Mouse (Mus musculus) CH12.LX (cell line): Measurements from ENCODE around the gene Gm572. TPM values are rescaled to one million over a fixed set of nuclear protein-coding genes. Genes with fewer than 3 reads are reported as not detected.

Source experiments
- DNase-seq: peaks from one replicate; pipeline ENCODE4 v3.0.0-alpha.2; 2013; ENCODE audit errors: extremely low read depth
- H3K27ac ChIP-seq: 2 replicates; pipeline ENCODE4 v1.5.1; 2012; ENCODE audit warnings: low read depth, mild to moderate bottlenecking, control low read depth, moderate library complexity; ENCODE audit not compliant: insufficient read depth
- H3K27me3 ChIP-seq: replicated peaks from 2 replicates; pipeline ENCODE3; 2012; ENCODE audit warnings: inconsistent platforms
- H3K36me3 ChIP-seq, 2 experiments: replicated peaks in 1 of 2; 2 replicates each; pipeline versions ENCODE3 to v1.6.1; 2012; ENCODE audit warnings: inconsistent platforms in 1 of 2, low read length in 1 of 2, mild to moderate bottlenecking in 1 of 2, mixed read lengths in 1 of 2, moderate library complexity in 1 of 2; ENCODE audit not compliant: control insufficient read depth in 1 of 2, insufficient read depth in 1 of 2
- H3K4me1 ChIP-seq, 2 experiments: 2 replicates each; pipeline ENCODE4 v1.6.1; 2012; ENCODE audit warnings: inconsistent platforms in 1 of 2, moderate library complexity in 1 of 2; ENCODE audit not compliant: insufficient read depth in 2 of 2, control insufficient read depth in 1 of 2
- H3K4me2 ChIP-seq: 2 replicates; pipeline ENCODE4 v1.6.1; 2012; ENCODE audit warnings: low read depth, mild to moderate bottlenecking, control low read depth; ENCODE audit not compliant: poor library complexity, insufficient read depth, severe bottlenecking
- H3K4me3 ChIP-seq, 3 experiments: fragments of 150-350 bp in 1 of 3; sonication (generic) in 1 of 3; replicated peaks in 1 of 3; 2 replicates each; pipeline versions ENCODE3 to v1.5.1; 2011 to 2012; ENCODE audit warnings: low read depth in 2 of 3, low read length in 2 of 3, mild to moderate bottlenecking in 2 of 3, moderate library complexity in 2 of 3, control low read depth in 1 of 3, improper control_type of control experiment in 1 of 3, inconsistent platforms in 1 of 3, mixed read lengths in 1 of 3; ENCODE audit not compliant: poor library complexity in 1 of 3
- H3K79me2 ChIP-seq: replicated peaks from 2 replicates; pipeline ENCODE4 v1.6.1; 2012; ENCODE audit warnings: mild to moderate bottlenecking, moderate library complexity; ENCODE audit not compliant: control insufficient read depth, poor library complexity, insufficient read depth, severe bottlenecking; ENCODE audit errors: extremely low read depth
- H3K9ac ChIP-seq: 2 replicates; pipeline ENCODE4 v1.6.1; 2012; ENCODE audit warnings: low read depth, mild to moderate bottlenecking, control low read depth, moderate library complexity; ENCODE audit not compliant: insufficient read depth
- H3K9me3 ChIP-seq: replicated peaks from 2 replicates; pipeline ENCODE3; 2012; ENCODE audit warnings: low read length, inconsistent platforms, mixed read lengths
- BHLHE40 ChIP-seq: IDR thresholded peaks from 2 replicates; pipeline ENCODE4 v1.6.1; 2011; ENCODE audit warnings: mild to moderate bottlenecking, low read depth, low read length, improper control_type of control experiment
- CHD2 ChIP-seq: IDR thresholded peaks from 2 replicates; pipeline ENCODE4 v1.6.1; 2011; ENCODE audit warnings: low read length, improper control_type of control experiment
- EP300 ChIP-seq: IDR thresholded peaks from 2 replicates; pipeline ENCODE4 v1.6.1; 2011; ENCODE audit warnings: low read length, improper control_type of control experiment
- IRF4 ChIP-seq: IDR thresholded peaks from 2 replicates; pipeline ENCODE4 v1.6.1; 2014; ENCODE audit warnings: low read depth, mild to moderate bottlenecking, inconsistent platforms, low read length, improper control_type of control experiment
- JUN ChIP-seq: IDR thresholded peaks from 2 replicates; pipeline ENCODE4 v1.6.1; 2011; ENCODE audit warnings: low read depth, mild to moderate bottlenecking, low read length, improper control_type of control experiment, moderate library complexity; ENCODE audit not compliant: insufficient read depth
- JUND ChIP-seq: conservative IDR thresholded peaks from 2 replicates; pipeline ENCODE4 v1.6.1; 2011; ENCODE audit warnings: low read depth, low read length, improper control_type of control experiment
- MAZ ChIP-seq: IDR thresholded peaks from 2 replicates; pipeline ENCODE4 v1.6.1; 2012; ENCODE audit warnings: low read depth, mild to moderate bottlenecking, inconsistent platforms, low read length, improper control_type of control experiment, moderate library complexity
- MEF2A ChIP-seq: IDR thresholded peaks from 2 replicates; pipeline ENCODE4 v1.6.1; 2014; ENCODE audit warnings: low read depth, mild to moderate bottlenecking, inconsistent platforms, low read length, improper control_type of control experiment, borderline replicate concordance
- MXI1 ChIP-seq: IDR thresholded peaks from 2 replicates; pipeline ENCODE4 v1.6.1; 2011; ENCODE audit warnings: mild to moderate bottlenecking, low read depth, low read length, improper control_type of control experiment
- RAD21 ChIP-seq: IDR thresholded peaks from 2 replicates; pipeline ENCODE4 v1.6.1; 2011; ENCODE audit warnings: low read depth, mild to moderate bottlenecking, low read length, improper control_type of control experiment, moderate library complexity
- ZC3H11A ChIP-seq: IDR thresholded peaks from 2 replicates; pipeline ENCODE4 v1.6.1; 2012; ENCODE audit warnings: low read depth, mild to moderate bottlenecking, inconsistent platforms, low read length, improper control_type of control experiment
- ZNF384 ChIP-seq: IDR thresholded peaks from 2 replicates; pipeline ENCODE4 v1.6.1; 2012; ENCODE audit warnings: low read depth, low read length, improper control_type of control experiment, inconsistent platforms
- dilution Hi-C: fragments of 300-500 bp; cut with MboI; formaldehyde crosslinking; loops from 2 replicates; pipeline ENCODE4 v1.14.3; 2020; ENCODE audit warnings: low sequenced_read_pairs; ENCODE audit not compliant: extremely low pct_unique_long_range_greater_than_20kb, extremely low pct_ligation_motif_present
- in situ Hi-C: fragments of 300-500 bp; cut with MboI; formaldehyde crosslinking; loops from 3 replicates; pipeline ENCODE4 v1.14.3; 2019; ENCODE audit warnings: low sequenced_read_pairs, low pct_ligation_motif_present, low pct_unique_long_range_greater_than_20kb, mixed read lengths
- polyA plus RNA-seq: library from polyadenylated mRNA; unstranded; fragments of >175 nt; gene quantifications from 2 replicates; pipeline ENCODE4 v1.2.1, GENCODE M21; 2012; ENCODE audit warnings: low read depth; ENCODE audit not compliant: insufficient read length
- total RNA-seq, 2 experiments: library from RNA; depleted of rRNA; stranded (reverse); fragments of 300-350 nt in 1 of 2; fragments of >200 nt in 1 of 2; gene quantifications; 2 replicates each; pipeline ENCODE4 v1.2.3; 2012 to 2014

Gm572 gene
- total and polyA plus RNA-seq, 3 experiments, result not detected

- in situ Hi-C loops, result loop anchor here (25.0 kb wide), 1 partner anchor 440 kb away; the partner anchor contains the start of genes Fbxo2, Fbxo44 and Fbxo6
- Histone ChIP-seq H3K9me3 (peaks cover 17% of the 10 kb centered on the region), H3K27me3 (no peaks in the 10 kb centered on the region), H3K79me2 (no peaks in the 10 kb centered on the region), H3K4me1 (peaks cover 4 to 27% of the 10 kb centered on the region in 2 experiments; a peak in 3 of 4 replicates), H3K27ac (no peak overlapping the region), H3K4me3 (no peak overlapping the region), H3K4me2 (no peak overlapping the region), H3K36me3 (peaks cover 18 to 43% of the 10 kb centered on the region in 2 experiments), H3K9ac (no peak overlapping the region)
- dilution Hi-C loops, result no loop called here
- TF ChIP-seq ZNF384 (no peak), RAD21 (no peak), ZC3H11A (no peak), IRF4 (peak; percentile 74; the same call in 1 of the 2 replicates), MXI1 (no peak), JUN (peak; percentile 51; the same call in 1 of the 2 replicates), JUND (peak; percentile 56; the same call in 1 of the 2 replicates), EP300 (peak; percentile 44; the same call in 1 of the 2 replicates), CHD2 (no peak), MEF2A (0 out of 2 replicates have a peak, but pooled peaks have one; percentile 20)
- peak; percentile 39 for DNase-seq
Observed at GRCm38 (mm10) chr4:148601871-148602270, 41.2 kb upstream of the Gm572 start.

DNA sequence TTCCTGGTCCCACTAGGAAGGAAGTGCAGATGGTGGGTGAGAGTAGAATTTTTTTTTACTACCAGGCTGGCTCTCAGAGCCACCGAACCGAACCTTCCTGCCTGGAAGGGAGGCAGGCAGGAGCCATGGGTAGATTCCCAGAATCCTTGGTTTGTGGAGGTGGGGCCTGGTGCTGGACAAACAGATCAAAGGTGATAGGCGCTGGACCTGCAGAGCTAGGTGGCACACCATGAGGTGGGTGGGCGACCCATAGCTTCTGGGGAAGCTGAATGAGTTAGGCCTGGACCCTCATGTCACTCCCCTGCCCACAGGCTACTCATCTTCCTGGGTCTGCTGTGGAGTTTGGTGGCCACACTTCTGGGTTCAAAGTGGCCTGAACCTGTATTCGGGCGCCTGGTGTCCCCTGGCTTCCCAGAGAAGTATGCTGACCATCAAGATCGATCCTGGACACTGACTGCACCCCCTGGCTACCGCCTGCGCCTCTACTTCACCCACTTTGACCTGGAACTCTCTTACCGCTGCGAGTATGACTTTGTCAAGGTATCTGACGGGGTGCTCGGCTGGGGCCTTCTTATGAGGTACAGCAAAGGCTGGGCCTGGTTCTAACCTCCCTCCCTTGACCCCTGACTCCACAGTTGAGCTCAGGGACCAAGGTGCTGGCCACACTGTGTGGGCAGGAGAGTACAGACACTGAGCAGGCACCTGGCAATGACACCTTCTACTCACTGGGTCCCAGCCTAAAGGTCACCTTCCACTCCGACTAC lies 40.6 kb upstream of the Gm572 start, which contains the start of gene Masp2:
TSS of gene Masp2 (plus strand) at position 198 of the 764 bp plus-strand sequence.
- TF ChIP-seq BHLHE40 (no peak), MEF2A (no peak), MAZ (no peak), IRF4 (no peak)
- Histone ChIP-seq H3K9me3 (peaks cover 13% of the 10 kb centered on the region), H3K36me3 (peaks cover 17 to 40% of the 10 kb centered on the region in 2 experiments), H3K9ac (no peak within 1 kb of the TSS), H3K79me2 (no peaks in the 10 kb centered on the region), H3K4me2 (no peak within 1 kb of the TSS), H3K4me3 (no peak within 1 kb of the TSS), H3K4me1 (peaks cover 4 to 27% of the 10 kb centered on the region in 2 experiments; a peak in 3 of 4 replicates), H3K27ac (no peak within 1 kb of the TSS), H3K27me3 (no peaks in the 10 kb centered on the region)
- DNase-seq, result no peak
- dilution Hi-C loops, result no loop called here
- in situ Hi-C loops, result loop anchor here (25.0 kb wide), 1 partner anchor 440 kb away; the partner anchor contains the start of genes Fbxo2, Fbxo44 and Fbxo6
